Mouse (Mus musculus) adrenal gland (tissue): Measurements from ENCODE around the gene Dock3.

Experiments used
- microRNA-seq, 2 experiments: library from miRNA; unstranded; fragments of <30 nt; microRNA quantifications; one replicate each; pipeline ENCODE4; 2019

Dock3 gene

Small RNAs within 50 kb of the gene (microRNA-seq; reads per million reads assigned to microRNA genes)
- gene Gm22238 = 0 reads per million in 2 experiments
